Mouse (Mus musculus) liver, adult (tissue): ENCODE data around the gene Rcn3.

ENCODE experiments used
- GATA4 ChIP-seq: IDR thresholded peaks from 2 replicates; pipeline ENCODE4 v1.6.1; 2014; ENCODE audit warnings: mild to moderate bottlenecking, low read length; ENCODE audit not compliant: insufficient replicate concordance

Gene Rcn3

GRCm38 (mm10) chr7:45050945-45051600 is 40.9 kb downstream of the Rcn3 start:
- TF ChIP-seq GATA4 = no peak

GRCm38 (mm10) chr7:45048923-45049657 is 42.9 kb downstream of the Rcn3 start:
- TF ChIP-seq GATA4 = no peak

GRCm38 (mm10) chr7:45048001-45048890 is 43.8 kb downstream of the Rcn3 start:
- TF ChIP-seq GATA4 = no peak

GRCm38 (mm10) chr7:45047491-45047890 is 44.5 kb downstream of the Rcn3 start:
- no peak for TF ChIP-seq GATA4

- no peak for TF ChIP-seq GATA4
Measured at GRCm38 (mm10) chr7:45046853-45047350, 45.1 kb downstream of the Rcn3 start.

- no peak for TF ChIP-seq GATA4
Measured at GRCm38 (mm10) chr7:45045741-45046140, 46.3 kb downstream of the Rcn3 start.

GRCm38 (mm10) chr7:45043307-45043706 is 48.7 kb downstream of the Rcn3 start:
- no peak for TF ChIP-seq GATA4

GRCm38 (mm10) chr7:45040851-45041250 is 51.2 kb downstream of the Rcn3 start:
- TF ChIP-seq GATA4 = no peak

GRCm38 (mm10) chr7:45038411-45038810 is 53.6 kb downstream of the Rcn3 start:
- TF ChIP-seq GATA4 = no peak

- no peak for TF ChIP-seq GATA4
Measured at GRCm38 (mm10) chr7:45037720-45038361, 54.2 kb downstream of the Rcn3 start.

GRCm38 (mm10) chr7:45036702-45037101 is 55.3 kb downstream of the Rcn3 start:
- TF ChIP-seq GATA4 = no peak

- TF ChIP-seq GATA4 = no peak
Measured at GRCm38 (mm10) chr7:45035631-45036030, 56.4 kb downstream of the Rcn3 start.

GRCm38 (mm10) chr7:45033722-45034359 is 58.2 kb downstream of the Rcn3 start:
- no peak for TF ChIP-seq GATA4
